Mouse (Mus musculus) forebrain, embryonic 14.5 days (tissue): ENCODE measurements at regions not wholly inside any gene's neighbourhood (a gene's known extent, or its start where the extent isn't known, plus 50 kb on each side); places are given as distances from the start of the nearest gene placed in this dataset.
A peak's percentile ranks its signal among the peaks of the same experiment; 100 is the strongest.

Experiments
- ATAC-seq: fragments of 200-750 bp; cut with Nextera tagmentation; 2 replicates; pipeline ENCODE4 v1.8.0; 2017; ENCODE audit warnings: mild to moderate bottlenecking, moderate library complexity
- DNase-seq: peaks from one replicate; pipeline ENCODE4 v3.0.0-alpha.2; 2015; ENCODE audit warnings: low spot score
- H3K27ac ChIP-seq: fragments of 300-500 bp; sonication (generic); 2 replicates; pipeline ENCODE4 v1.5.1; 2014; ENCODE audit warnings: low read depth, mild to moderate bottlenecking, control low read depth, low read length, moderate library complexity
- H3K27me3 ChIP-seq: fragments of 300-500 bp; sonication (generic); replicated peaks from 2 replicates; pipeline ENCODE4 v1.6.1; 2014; ENCODE audit warnings: low read length, control low read depth, mixed read lengths; ENCODE audit not compliant: control insufficient read depth, insufficient read depth
- H3K36me3 ChIP-seq: fragments of 300-500 bp; sonication (generic); 2 replicates; pipeline ENCODE4 v1.6.1; 2014; ENCODE audit warnings: low read length, control low read depth; ENCODE audit not compliant: control insufficient read depth, insufficient read depth
- H3K4me1 ChIP-seq: fragments of 300-500 bp; sonication (generic); 2 replicates; pipeline ENCODE4 v1.6.1; 2014; ENCODE audit warnings: antibody characterized with exemption, low read length, control low read depth; ENCODE audit not compliant: control insufficient read depth, insufficient read depth
- H3K4me2 ChIP-seq: fragments of 300-500 bp; sonication (generic); 2 replicates; pipeline ENCODE4 v1.6.1; 2014; ENCODE audit warnings: mild to moderate bottlenecking, control low read depth, low read length
- H3K4me3 ChIP-seq: fragments of 300-500 bp; sonication (generic); 2 replicates; pipeline ENCODE4 v1.5.1; 2014; ENCODE audit warnings: low read depth, low read length, control low read depth
- H3K9ac ChIP-seq: fragments of 300-500 bp; sonication (generic); 2 replicates; pipeline ENCODE4 v1.6.1; 2014; ENCODE audit warnings: mild to moderate bottlenecking, low read length, control low read depth, moderate library complexity
- H3K9me3 ChIP-seq: fragments of 300-500 bp; sonication (generic); replicated peaks from 2 replicates; pipeline ENCODE4 v1.6.1; 2016; ENCODE audit warnings: low read length, control low read depth, mixed read lengths; ENCODE audit not compliant: control insufficient read depth
- WGBS: fragments of 180-500 bp; shearing (Covaris S2); extraction: QIAGEN DNeasy Blood & Tissue Kit; methylation state at CpG from one replicate; pipeline ENCODE4 v1.1.7; 2014; 5-methylcytosine and 5-hydroxymethylcytosine counted together

DNA sequence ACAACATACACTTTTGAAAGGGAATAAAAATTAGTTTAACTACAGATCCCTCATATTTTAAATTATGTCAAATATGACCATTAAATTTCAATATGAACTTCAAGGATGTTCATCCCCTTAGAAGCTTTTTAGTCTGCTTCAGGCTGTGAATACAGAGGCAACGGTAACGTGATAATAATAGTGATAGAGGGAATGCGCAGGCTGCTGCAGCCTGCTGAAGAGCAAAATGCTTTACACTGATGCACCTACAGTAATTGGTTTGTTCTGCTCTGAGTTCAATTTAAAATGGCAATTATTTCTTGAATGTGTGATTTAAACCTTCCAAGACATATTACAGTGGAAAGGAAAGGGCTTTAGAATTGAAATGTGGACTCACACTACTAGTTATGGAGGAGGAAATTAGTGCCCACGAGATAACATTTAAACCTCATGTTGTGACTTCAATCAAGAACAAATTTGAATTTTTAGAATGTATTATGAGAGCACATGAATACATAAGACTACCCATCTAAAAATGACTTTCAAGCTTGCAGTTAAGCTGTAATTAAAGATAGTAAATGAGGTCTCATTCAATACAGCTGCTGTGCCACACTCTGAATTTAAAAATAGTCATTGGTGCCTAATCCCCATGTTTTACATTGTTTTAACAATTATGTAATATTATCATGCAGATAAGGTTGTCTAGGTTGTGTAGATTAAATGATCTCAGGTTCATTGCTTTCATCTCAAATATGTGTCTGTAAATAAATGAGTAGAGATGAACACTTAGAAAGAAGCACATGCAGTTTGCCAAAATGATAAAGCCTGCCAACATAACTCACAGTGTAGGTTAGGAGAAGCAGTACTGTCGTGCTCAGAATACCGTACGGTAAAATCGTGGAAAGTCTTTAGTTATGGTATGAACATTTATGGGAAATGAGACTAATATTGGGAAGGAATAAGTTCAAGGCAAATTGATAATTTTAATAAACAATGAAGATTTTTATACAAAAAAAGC, 910.8 kb downstream of the Grik2 start:
- H3K9me3 ChIP-seq, result no peaks in the 10 kb centered on the region
- H3K4me3 ChIP-seq, result no peak overlapping the region
- no peak overlapping the region for H3K9ac ChIP-seq
- no peaks in the 10 kb centered on the region for H3K27me3 ChIP-seq
- no peak overlapping the region for H3K4me2 ChIP-seq
- 75% methylated on average over 8 of the region's 8 CpGs for WGBS
- H3K4me1 ChIP-seq, result no peaks in the 10 kb centered on the region
- ATAC-seq, result peak; percentile 42; the same call in 1 of the 2 replicates
- H3K36me3 ChIP-seq, result no peaks in the 10 kb centered on the region
- DNase-seq, result peak; percentile 37
- no peak overlapping the region for H3K27ac ChIP-seq

DNA sequence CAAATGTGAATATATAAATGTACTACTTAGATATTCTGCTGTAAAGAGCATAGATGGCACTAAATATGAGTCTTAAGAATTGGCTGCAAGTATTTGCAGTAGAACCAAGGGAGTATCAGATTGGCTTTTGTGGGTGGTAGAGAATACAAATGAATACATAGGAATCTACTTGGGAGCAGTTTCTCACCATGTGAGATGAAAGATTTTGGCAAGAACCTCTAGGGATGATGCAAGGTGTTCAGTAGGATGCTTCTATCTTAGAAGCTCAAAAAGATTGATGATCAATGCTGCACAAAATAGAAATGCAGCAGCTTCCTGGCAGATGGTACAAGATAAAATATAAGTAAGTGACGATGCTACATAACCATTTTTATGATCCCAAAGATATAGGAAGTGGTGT, 915.6 kb downstream of the Grik2 start:
- ATAC-seq (no peak), DNase-seq (no peak)
- no peak overlapping the region for H3K4me3 ChIP-seq
- no peak overlapping the region for H3K27ac ChIP-seq
- no peak overlapping the region for H3K9ac ChIP-seq
- no peak overlapping the region for H3K4me2 ChIP-seq
- H3K36me3 ChIP-seq, result no peaks in the 10 kb centered on the region
- 88% methylated on average over 1 of the region's 1 CpGs for WGBS
- H3K4me1 ChIP-seq, result no peaks in the 10 kb centered on the region
- no peaks in the 10 kb centered on the region for H3K27me3 ChIP-seq
- H3K9me3 ChIP-seq, result no peaks in the 10 kb centered on the region
